Mouse (Mus musculus) bone marrow, adult 2 months (tissue): Measurements from ENCODE around the gene Krt25.

Experiments used
- CTCF ChIP-seq: fragments of 200-500 bp; IDR thresholded peaks from 2 replicates; pipeline ENCODE4 v1.5.1; 2011; ENCODE audit warnings: low read length, control low read depth; ENCODE audit not compliant: control insufficient read depth, insufficient read depth
- POLR2A ChIP-seq: fragments of 200-500 bp; IDR thresholded peaks from 2 replicates; pipeline ENCODE4 v1.6.1; 2011; ENCODE audit warnings: low read depth, mild to moderate bottlenecking, control low read depth, low read length, borderline replicate concordance; ENCODE audit not compliant: control insufficient read depth

DNA sequence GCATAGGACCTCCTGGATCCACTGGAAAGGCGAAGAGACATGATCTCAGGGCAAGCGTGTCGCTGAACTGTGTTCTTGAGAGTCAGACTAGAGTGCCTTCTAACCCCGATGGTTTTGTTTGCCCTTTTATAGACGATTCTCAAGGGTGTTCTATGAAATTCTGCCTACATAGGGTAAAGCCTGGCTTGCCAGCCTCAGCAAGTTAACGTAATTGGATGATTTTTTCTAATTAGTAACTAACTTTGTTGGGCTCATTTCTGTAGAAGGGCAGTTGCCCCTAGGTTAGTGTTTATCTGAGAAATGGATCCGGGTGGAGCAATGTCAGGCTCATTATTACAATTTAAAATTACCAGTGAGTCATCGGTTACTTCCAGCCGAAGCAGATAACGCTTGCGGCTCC, at the start of gene Krt25:
- TF ChIP-seq CTCF (no peak), POLR2A (no peak)
